Mouse (Mus musculus): ENCODE measurements around the gene Eif2ak4.

The Eif2ak4 gene

GRCm38 (mm10) chr2:118388341-118389335, at the start of gene Eif2ak4:
Gene Eif2ak4 (plus strand): TSS chr2:118388618.
- CTCF ChIA-PET = interaction anchor here (0.7 kb wide), 1 partner anchor 149 kb away, joined by 12 read pairs; no protein-coding TSS in a partner anchor

- CTCF ChIA-PET = no interaction called here
Measured at GRCm38 (mm10) chr2:118341295-118341694, 47.1 kb upstream of the Eif2ak4 start.

GRCm38 (mm10) chr2:118343897-118344296, 44.5 kb upstream of the Eif2ak4 start:
- CTCF ChIA-PET = no interaction called here

GRCm38 (mm10) chr2:118345535-118345934, 42.9 kb upstream of the Eif2ak4 start:
- CTCF ChIA-PET = no interaction called here

- CTCF ChIA-PET = no interaction called here
Measured at GRCm38 (mm10) chr2:118353498-118353897, 34.9 kb upstream of the Eif2ak4 start.

GRCm38 (mm10) chr2:118353916-118354403, 34.5 kb upstream of the Eif2ak4 start:
- CTCF ChIA-PET = no interaction called here

GRCm38 (mm10) chr2:118355138-118355719, 33.2 kb upstream of the Eif2ak4 start:
- CTCF ChIA-PET = no interaction called here

- CTCF ChIA-PET = interaction anchor here (0.8 kb wide), 1 partner anchor 115 kb away, joined by 10 read pairs; no protein-coding TSS in a partner anchor
Measured at GRCm38 (mm10) chr2:118371841-118372240, 16.6 kb upstream of the Eif2ak4 start.

- CTCF ChIA-PET = interaction anchor here (0.6 kb wide), 1 partner anchor 13 kb away, joined by 3 read pairs; no protein-coding TSS in a partner anchor
Measured at GRCm38 (mm10) chr2:118372561-118372900, 15.9 kb upstream of the Eif2ak4 start.

GRCm38 (mm10) chr2:118372901-118373571, 15.4 kb upstream of the Eif2ak4 start, which contains the start of gene Gpr176:
Gene Gpr176 (minus strand): TSS chr2:118373419.
- CTCF ChIA-PET = interaction anchor here (0.6 kb wide), 1 partner anchor 12 kb away, joined by 3 read pairs; no protein-coding TSS in a partner anchor

- CTCF ChIA-PET = no interaction called here
Measured at GRCm38 (mm10) chr2:118373572-118374279, 14.7 kb upstream of the Eif2ak4 start.

GRCm38 (mm10) chr2:118375522-118375921, 12.9 kb upstream of the Eif2ak4 start:
- CTCF ChIA-PET = interaction anchor here (0.7 kb wide), 1 partner anchor 1551 kb away, joined by 3 read pairs; no protein-coding TSS in a partner anchor

- CTCF ChIA-PET = interaction anchor here (0.7 kb wide), 1 partner anchor 1551 kb away, joined by 3 read pairs; no protein-coding TSS in a partner anchor
Measured at GRCm38 (mm10) chr2:118375931-118376330, 12.5 kb upstream of the Eif2ak4 start.

GRCm38 (mm10) chr2:118379756-118380155, 8.7 kb upstream of the Eif2ak4 start:
- CTCF ChIA-PET = no interaction called here

- CTCF ChIA-PET = no interaction called here
Measured at GRCm38 (mm10) chr2:118383387-118383786, 5.0 kb upstream of the Eif2ak4 start.

- CTCF ChIA-PET = interaction anchor here (0.7 kb wide), 1 partner anchor 150 kb away, joined by 12 read pairs; no protein-coding TSS in a partner anchor
Measured at GRCm38 (mm10) chr2:118389569-118389968, 1.2 kb downstream of the Eif2ak4 start.

- CTCF ChIA-PET = interaction anchor here (0.6 kb wide), 1 partner anchor 128 kb away, joined by 3 read pairs; no protein-coding TSS in a partner anchor
Measured at GRCm38 (mm10) chr2:118390072-118390471, 1.7 kb downstream of the Eif2ak4 start.

GRCm38 (mm10) chr2:118391201-118391600, 2.8 kb downstream of the Eif2ak4 start:
- CTCF ChIA-PET = no interaction called here

GRCm38 (mm10) chr2:118399751-118400150, 11.3 kb downstream of the Eif2ak4 start:
- CTCF ChIA-PET = no interaction called here

GRCm38 (mm10) chr2:118401834-118402727, 13.7 kb downstream of the Eif2ak4 start:
- CTCF ChIA-PET = no interaction called here
